Mouse (Mus musculus) CD4-positive, CD25-positive, alpha-beta regulatory T cell, adult 4 months (primary cell): Measurements from ENCODE around the gene Hsd17b1. TPM values are rescaled to one million over a fixed set of nuclear protein-coding genes. Genes with fewer than 3 reads are reported as not detected.
"Not testable (repeated sequence)": the region's sequence is repeated elsewhere in the genome, so short reads cannot be mapped to it uniquely, and the experiment has no call there.

ENCODE experiments used
- ATAC-seq: one replicate; pipeline ENCODE4 v1.8.0; 2017
- polyA plus RNA-seq, 2 experiments: library from polyadenylated mRNA; unstranded; fragments of 100-300 nt; shearing (Covaris generic); gene quantifications; one replicate each; pipeline ENCODE4 v1.2.1; 2017

The Hsd17b1 gene
- polyA plus RNA-seq, 2 experiments from 2014 or later: 0.32 TPM; not detected in 1

GRCm38 (mm10) chr11:101086756-101087681 is 8.8 kb downstream of the Hsd17b1 start, which contains the start of gene Mlx:
Gene Mlx (plus strand): TSS chr11:101087277.
- peak; percentile 85 for ATAC-seq

- no peak for ATAC-seq
These were observed 9.5 kb downstream of the Hsd17b1 start for GRCm38 (mm10) chr11:101087682-101088055.

GRCm38 (mm10) chr11:101089931-101090330 is 11.7 kb downstream of the Hsd17b1 start:
- no peak for ATAC-seq

DNA sequence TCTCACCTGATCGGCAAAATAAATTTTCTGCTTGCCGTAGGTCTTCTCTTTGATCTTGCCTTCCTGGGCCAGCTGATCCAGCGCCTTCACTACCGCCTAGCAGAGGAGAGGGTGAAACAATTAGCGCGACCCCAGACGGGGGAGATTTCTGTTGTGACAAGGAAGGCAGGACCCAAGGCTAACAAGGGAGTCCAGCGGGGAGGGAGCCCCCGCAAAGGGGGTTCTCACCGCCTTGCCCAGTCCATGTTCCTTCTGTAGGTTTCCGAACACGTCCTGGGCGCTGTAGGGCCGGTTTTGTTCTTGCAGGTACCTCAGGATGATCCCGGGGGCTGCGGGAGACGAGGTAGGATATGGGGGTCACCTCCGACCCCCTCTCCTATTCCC is 16.7 kb downstream of the Hsd17b1 start:
- peak; percentile 26 for ATAC-seq

DNA sequence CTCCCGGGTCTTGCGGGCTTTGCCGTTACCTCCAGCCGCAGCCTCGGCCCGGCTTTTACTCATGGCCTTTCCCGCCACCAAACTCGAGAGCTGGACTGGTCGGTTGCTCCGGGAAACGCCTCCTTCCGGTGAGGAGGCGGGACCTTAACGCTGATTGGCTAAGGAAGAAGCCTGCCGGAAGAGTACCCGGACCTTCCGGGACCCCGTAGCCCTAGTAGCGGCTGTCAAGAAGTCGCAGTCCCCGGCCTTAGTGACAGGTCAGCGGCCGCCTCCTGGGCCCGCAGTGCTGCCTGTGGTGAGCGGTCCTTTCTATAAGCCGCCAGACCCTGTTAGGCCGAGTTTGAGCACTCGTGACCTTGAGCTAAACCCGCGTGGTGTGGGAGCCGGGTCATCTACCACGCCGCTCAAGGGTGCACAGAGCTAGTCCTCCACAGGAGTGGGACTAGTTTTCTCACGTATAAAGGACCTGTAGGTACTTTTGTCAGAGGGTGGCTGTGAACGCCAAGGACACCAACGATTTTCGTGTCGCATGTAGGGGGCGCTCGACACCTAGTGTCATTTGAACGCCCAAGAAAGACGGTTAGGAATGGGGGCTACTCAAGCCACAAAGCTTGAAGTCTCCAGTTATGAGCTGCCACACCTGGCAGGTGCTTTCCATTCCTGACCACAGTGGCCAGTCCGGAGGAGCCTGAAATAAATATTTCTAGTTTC is 17.3 kb downstream of the Hsd17b1 start, which contains the start of gene Psmc3ip:
TSS of gene Psmc3ip (minus strand) at position 123 of the 711 bp plus-strand sequence.
- ATAC-seq: peak; percentile 96

DNA sequence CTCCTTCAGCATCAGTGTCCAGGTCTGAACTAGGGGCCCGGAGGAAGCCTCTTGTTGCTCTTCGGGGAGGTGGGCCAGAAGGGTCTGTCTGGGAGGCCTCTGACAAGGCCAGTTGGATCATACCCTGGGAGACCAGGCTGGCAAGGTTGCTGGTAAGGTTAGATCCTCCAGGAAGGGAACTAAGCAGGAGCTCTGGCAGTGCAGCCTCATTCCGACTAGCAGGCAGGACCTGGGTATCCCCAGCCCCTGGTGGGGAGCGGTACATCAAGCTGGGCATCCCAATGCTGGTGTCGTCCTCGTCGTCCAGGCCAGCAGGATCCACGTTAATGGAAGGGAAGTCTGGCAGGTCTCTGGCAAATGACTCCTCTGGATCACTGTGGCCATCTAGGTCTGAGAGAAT is 20.0 kb downstream of the Hsd17b1 start:
- no peak for ATAC-seq

DNA sequence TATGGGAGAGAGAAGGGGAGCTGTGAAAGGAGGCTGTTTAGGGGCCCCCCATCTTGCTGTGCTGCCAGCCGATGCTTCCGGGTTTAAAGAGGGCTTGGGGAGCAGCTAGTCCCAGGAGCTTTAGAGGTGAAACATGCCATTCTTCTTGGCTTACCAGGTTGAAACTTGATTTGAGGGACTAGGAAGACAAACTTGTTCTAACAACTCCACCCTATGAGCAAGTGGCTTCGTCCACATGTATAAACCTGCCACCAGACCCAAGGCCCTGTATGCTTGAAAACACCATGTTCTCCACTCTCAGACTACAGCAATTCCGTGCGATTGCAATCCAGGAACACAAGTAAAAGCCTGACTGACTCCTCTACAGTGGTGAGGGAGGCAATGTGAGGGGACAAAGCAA is 24.8 kb downstream of the Hsd17b1 start:
- no peak for ATAC-seq

DNA sequence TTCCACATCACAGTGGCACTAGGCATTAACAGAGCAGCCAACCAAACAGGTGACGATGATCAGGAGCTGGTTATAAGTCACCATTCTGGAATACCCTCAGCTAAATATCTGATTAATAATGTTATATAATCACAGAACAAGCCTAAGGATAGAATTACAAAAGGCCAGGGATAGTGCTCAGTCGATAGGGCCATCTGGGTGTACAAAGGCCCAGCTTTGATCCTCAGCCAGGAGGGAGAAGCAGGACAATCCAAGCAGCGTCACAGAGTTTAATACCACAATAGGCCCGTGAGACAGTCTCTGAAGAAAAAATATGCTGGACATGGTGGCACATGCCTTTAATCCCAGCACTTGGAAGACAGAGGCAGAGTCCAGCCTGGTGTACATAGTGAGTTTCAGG is 31.1 kb downstream of the Hsd17b1 start:
- no peak for ATAC-seq

GRCm38 (mm10) chr11:101110708-101111107 is 32.5 kb downstream of the Hsd17b1 start:
- ATAC-seq: no peak

DNA sequence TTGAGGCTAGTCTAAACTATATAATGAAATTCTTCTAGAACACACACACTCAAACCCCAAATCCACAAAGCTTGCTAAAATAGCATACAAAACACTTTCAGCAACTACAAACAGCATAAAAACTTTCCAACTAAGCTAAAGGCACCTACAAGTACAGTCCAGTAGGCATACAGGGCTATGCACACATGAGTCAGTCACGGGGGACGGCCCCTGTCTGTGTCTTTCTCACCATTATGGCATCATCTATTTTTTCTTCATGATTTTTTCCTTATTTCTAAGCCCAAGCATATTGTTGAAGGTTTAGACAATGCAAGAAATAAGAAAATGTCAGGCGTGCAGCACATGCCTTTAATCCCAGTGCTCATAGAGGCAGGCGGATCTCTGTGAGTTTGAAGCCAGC is 33.0 kb downstream of the Hsd17b1 start:
- ATAC-seq: no peak

DNA sequence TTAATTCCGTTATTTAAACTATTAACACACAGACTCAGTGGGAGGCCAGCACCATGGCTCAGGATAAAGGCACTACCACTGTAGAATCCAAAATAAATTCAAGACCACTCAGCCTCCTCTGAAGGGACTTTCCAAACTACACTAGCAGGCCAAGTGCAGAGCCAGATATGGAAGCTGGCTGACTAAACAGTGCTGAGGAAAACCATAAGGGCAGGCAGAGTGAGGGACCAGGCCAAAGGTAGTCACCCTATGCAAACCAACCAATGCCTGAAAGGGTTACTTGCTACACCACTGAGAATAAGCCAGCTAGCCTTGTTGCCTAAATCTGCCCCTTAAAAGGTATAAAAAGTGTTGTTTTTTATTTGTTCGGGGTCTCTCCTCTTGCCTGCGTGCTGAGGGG is 34.0 kb downstream of the Hsd17b1 start:
- ATAC-seq: no peak

DNA sequence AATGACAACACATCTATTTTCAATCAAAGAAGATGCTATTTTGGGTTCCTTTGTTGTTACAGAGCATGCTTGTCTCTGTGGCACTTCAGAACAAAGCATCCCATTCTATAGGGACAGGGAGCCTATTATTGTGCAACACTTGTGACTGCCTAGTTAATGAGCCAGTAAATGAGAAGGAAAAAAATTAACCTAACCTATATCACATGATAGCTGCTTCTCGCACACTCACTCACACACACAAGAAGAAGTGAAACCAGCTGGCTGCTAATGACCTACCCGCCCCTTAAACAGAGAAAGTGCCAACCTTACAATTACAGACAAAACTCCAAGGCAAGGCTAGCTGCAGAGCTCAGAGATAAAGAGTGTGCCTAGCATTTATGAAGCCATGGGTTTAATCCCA is 37.4 kb downstream of the Hsd17b1 start:
- no peak for ATAC-seq

DNA sequence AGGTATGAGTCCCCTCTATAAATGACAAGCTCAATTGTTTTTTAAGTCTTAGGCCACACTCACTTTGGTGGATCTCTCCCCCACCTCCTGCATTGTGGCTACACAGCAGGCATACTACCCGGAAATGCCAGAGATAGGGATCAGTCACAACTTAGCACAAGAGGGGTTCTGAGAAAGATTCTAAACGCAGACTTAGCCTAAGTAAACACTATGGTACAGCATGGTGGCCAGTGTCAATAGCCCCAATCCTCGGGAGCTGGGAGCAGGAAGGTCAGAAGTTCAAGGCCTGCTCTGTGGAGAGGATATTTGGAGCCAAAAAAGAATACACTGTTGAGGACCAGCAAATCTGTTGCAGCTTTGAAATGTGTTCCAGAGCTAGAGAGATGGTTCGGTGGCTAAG is 39.9 kb downstream of the Hsd17b1 start:
- ATAC-seq: no peak

DNA sequence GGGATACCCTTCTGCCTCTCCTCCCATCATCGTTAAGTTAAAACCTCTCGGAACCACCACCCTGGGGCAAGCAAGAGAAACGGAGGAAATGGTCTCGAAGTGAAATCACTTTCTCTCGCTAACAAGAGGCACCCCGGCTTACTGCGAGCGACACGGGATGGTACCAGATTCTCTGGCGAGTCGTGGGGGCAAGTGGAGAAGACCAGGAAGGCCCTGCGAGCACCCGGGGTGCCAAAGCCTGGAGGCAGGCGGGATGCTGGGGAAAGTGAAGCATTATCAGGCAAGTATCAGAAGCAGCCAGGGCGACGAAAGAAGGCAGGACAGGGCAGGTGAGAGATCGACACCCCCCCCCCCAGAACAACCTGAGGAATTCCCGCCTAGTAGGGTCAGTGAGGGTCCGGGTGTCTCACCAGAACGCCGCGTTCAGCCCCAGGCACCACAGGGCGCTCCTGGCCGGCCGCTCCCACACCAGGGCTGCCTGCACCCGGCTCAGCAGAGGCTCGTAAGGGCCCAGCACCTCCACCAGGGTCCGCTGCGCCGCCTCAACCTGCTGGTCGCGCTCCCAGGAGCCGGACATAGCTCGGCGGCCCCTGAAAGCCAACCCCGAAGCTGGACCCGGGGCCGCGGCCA is 41.0 kb downstream of the Hsd17b1 start:
- ATAC-seq: peak; percentile 30

DNA sequence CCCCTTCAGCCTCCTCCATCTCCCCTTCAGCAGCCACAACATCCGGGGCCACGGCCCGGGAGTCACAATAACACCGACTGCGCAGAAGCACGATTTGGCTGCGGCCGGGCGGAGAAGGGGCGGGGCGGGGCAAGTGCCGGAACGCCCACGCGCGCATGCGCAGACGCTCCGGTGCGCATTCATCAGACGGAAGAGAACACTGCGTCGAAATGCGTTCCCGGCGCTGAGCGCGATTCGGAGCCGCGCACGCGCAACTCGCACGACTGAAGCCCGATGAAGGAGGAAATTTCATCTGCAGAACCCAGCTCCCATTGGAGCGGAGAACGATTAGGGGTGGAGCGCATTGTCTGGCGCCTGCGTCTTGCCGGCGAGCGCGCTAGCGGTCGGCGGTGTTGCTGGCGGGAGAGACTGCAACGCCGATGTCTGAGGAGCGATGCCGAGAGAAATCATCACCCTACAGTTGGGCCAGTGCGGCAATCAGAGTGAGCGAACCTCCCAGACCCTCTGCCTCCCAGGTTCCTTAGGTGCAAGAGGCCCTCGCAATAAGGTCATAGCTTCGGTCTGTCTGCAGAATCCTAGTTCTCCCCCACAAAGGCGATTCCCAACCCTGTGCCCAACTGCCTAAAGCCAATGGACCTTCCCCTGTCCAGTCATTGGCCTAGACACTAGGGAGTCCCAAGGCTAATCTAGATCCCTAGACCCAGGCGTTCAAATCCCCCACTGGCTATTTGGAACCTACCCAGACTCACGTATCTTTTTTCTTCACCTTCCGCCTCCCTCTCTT is 41.7 kb downstream of the Hsd17b1 start, which contains the start of the genes Retreg3 and Tubg1:
TSS of gene Retreg3 (minus strand) at position 133 of the 784 bp plus-strand sequence.
TSS of gene Tubg1 (plus strand) at position 178 of the 784 bp plus-strand sequence.
- ATAC-seq: peak; percentile 94

GRCm38 (mm10) chr11:101120545-101121188 is 42.5 kb downstream of the Hsd17b1 start:
- ATAC-seq: no peak

GRCm38 (mm10) chr11:101124494-101124893 is 46.3 kb downstream of the Hsd17b1 start:
- not testable (repeated sequence) for ATAC-seq

DNA sequence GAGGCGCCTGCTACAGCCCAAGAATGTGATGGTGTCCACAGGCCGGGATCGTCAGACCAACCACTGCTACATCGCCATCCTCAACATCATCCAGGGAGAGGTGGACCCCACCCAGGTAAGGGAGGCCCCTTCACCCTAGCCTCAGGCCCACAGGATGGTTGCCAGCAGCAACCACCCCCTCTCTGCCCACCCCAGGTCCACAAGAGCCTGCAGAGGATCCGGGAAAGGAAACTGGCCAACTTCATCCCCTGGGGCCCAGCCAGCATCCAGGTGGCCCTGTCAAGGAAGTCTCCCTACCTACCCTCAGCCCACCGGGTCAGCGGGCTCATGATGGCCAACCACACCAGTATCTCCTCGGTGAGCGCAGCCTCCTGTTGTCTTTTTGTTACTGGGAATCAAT is 46.8 kb downstream of the Hsd17b1 start:
- ATAC-seq: not testable (repeated sequence)

GRCm38 (mm10) chr11:101127075-101127474 is 48.9 kb downstream of the Hsd17b1 start:
- ATAC-seq: no peak

GRCm38 (mm10) chr11:101128996-101129577 is 50.9 kb downstream of the Hsd17b1 start:
- no peak for ATAC-seq
